14 mouse cellular contexts compared by ENCODE assay signal in the genomic region with DNA sequence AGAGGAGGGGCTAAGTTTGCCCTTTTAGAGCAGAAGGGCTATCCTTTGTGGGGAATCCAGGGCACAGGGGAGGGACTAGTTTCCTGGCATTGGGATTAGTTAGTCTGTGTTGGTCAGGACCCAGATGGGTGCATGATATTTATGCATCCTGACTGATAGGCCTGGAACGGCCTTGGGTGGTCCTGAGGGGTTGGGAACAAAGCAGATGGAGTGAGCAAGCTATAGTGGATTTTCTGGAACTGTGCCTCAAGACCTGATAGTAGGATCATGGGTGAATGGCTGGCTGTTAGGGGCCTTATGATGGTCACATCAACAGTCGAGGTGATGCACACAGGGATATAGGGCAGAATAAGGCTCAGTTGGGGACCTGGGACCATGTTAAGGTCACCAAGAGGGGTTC. TPM values are rescaled to one million over a fixed set of nuclear protein-coding genes. Genes with fewer than 3 reads are reported as not detected.
A peak's percentile ranks its signal among the peaks of the same experiment; 100 is the strongest.
DNase-seq lines count a peak whose midpoint lies in the region; TF ChIP-seq lines count a peak whose summit lies in the region.
"Had no signal": no experiment of that assay in that cellular context is flagged by ENCODE, and none has a peak within 500 bp of the region (broad histone marks: within the 10 kb centered on the region; RNA-seq: fewer than 3 reads in every experiment).

No protein-coding gene starts in this region.

- no peak overlapping the region for H3K4me3 ChIP-seq in left cerebral cortex, adult 2 months
- H3K4me3 ChIP-seq: embryonic facial prominence, embryonic 15.5 days; forebrain, embryonic 15.5 days; heart, embryonic 13.5 days; liver, embryonic 13.5 days had no signal

- no peak for TF ChIP-seq CTCF in left cerebral cortex, adult 2 months (IDR thresholded peaks at IDR 0.05)

- intact Hi-C loops in left cerebral cortex, adult 2 months (cut with DNase I) = loop anchor here (5.0 kb wide), 1 partner anchor 37 kb away; no protein-coding TSS in a partner anchor

- no peak overlapping the region; the same call in 1 of the 2 replicates for H3K27ac ChIP-seq in left cerebral cortex, adult 2 months
- H3K27ac ChIP-seq: embryonic facial prominence, embryonic 15.5 days; forebrain, embryonic 15.5 days; heart, embryonic 13.5 days; liver, embryonic 13.5 days had no signal

- peak; percentile 5 to 8 for DNase-seq in left cerebral cortex, adult 2 months (ENCODE audit: extremely low spot score in 1 of 2, low spot score in 2 of 2)
- no peak for DNase-seq in left cerebral cortex, adult 11 months (ENCODE audit: low spot score)
- peak; percentile 0 for DNase-seq in testis, postnatal 14 days (ENCODE audit: low spot score)
- DNase-seq in testis, postnatal 10 days (ENCODE audit: low spot score) = no peak
- DNase-seq in layer of hippocampus, adult 8-10 months (ENCODE audit: low spot score in 2 of 2) = peak; percentile 0 to 2
- no peak for DNase-seq in liver
- DNase-seq in gastrocnemius, postnatal 25 days = no peak
- DNase-seq: gastrocnemius, postnatal 10 days; kidney, postnatal 10 days; liver, embryonic 13.5 days; lung, postnatal 14 days had no signal

RNA-seq across cellular contexts. Expression of a gene that starts 8.4 kb away (rescaled TPM):
- 100 to 1,000 TPM; 261 to 283 TPM for total RNA-seq in left cerebral cortex, adult 2 months (2021)
- total RNA-seq in layer of hippocampus, adult 8-10 months (2022) = 100 to 1,000 TPM; 231 to 246 (median 238) TPM
- under 1 TPM; 0.24 to 0.28 TPM for total RNA-seq in gastrocnemius, postnatal 25 days (2021)

Comparison
In these comparisons a context has a peak if more than half of its experiments do, and no peak if none do; other contexts are left out.
1. DNase-seq: peak in left cerebral cortex, adult 2 months (2 of 2), testis, postnatal 14 days (single experiment) and layer of hippocampus, adult 8-10 months (2 of 2); none in left cerebral cortex, adult 11 months (single experiment), testis, postnatal 10 days (single experiment), liver (single experiment) and gastrocnemius, postnatal 25 days (single experiment).
2. RNA of a gene that starts 8.4 kb away (total RNA-seq): 261 to 283 TPM in left cerebral cortex, adult 2 months and 231 to 246 TPM in layer of hippocampus, adult 8-10 months; 0.24 to 0.28 TPM in gastrocnemius, postnatal 25 days; every median in the first group is over 100 times any median in the second.